Mouse (Mus musculus) inflammation-experienced regulatory T-cells, adult 6 months (primary cell): ENCODE data around the gene Lpp. TPM values are rescaled to one million over a fixed set of nuclear protein-coding genes. Genes with fewer than 3 reads are reported as not detected.

ENCODE experiments used
- ATAC-seq: one replicate; pipeline ENCODE4 v1.8.0; 2017
- polyA plus RNA-seq, 3 experiments: library from polyadenylated mRNA; unstranded; fragments of 100-300 nt; shearing (Covaris generic); gene quantifications; one replicate each; pipeline ENCODE4 v1.2.1; 2017

Lpp gene
- polyA plus RNA-seq, 3 experiments from 2014 or later: 13.0 to 22.8 (median 20.9) TPM

- ATAC-seq: no peak
These were observed 498.1 kb downstream of the Lpp start for GRCm38 (mm10) chr16:24891453-24891852.

- no peak for ATAC-seq
These were observed 501.9 kb downstream of the Lpp start for GRCm38 (mm10) chr16:24895160-24895559.

- ATAC-seq: no peak
These were observed 504.3 kb downstream of the Lpp start for GRCm38 (mm10) chr16:24897641-24898040.

GRCm38 (mm10) chr16:24900241-24900796, 507.0 kb downstream of the Lpp start:
- ATAC-seq: no peak

GRCm38 (mm10) chr16:24901139-24901859, 508.0 kb downstream of the Lpp start:
- no peak for ATAC-seq

DNA sequence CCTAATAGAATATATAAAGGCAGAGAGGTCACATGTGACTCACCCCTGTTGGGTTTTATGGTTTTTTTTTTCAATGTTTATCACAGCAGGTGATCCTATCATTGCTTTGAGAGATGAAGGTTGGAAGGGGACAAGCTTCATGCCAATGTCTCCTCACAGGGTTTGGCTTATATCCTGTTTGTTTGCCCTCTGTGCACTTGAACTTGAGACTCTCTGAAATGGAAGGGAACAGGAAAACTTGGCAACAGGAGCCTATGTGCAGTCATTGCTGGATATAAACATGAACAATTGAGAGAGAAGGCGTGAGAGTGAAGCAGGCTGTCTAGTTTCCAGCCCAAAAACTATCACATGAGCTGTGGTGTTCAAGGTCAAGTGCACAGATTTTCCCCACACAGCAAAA, 508.8 kb downstream of the Lpp start:
- no peak for ATAC-seq

DNA sequence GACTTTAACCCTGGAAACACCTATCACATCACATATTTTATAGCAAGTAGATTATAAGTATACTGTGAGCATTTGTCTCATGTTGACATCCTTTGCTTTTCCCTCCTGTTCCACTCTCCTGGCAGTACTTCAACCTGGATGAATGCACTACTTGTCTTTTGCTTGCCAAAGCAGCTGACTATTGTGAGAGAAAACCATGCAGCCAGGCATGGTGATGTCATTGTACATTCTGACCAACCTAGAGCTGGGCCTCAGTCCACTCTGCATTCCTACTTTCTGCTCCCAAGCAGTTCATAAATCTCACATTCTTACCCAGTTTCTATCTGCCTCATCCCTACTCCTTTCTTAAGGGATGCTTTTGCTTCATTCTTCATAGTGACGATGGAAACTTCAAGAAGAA, 515.6 kb downstream of the Lpp start:
- no peak for ATAC-seq

GRCm38 (mm10) chr16:24910321-24910720, 517.0 kb downstream of the Lpp start:
- ATAC-seq: peak; percentile 53

GRCm38 (mm10) chr16:24910834-24911233, 517.5 kb downstream of the Lpp start:
- peak; percentile 65 for ATAC-seq

- no peak for ATAC-seq
These were observed 519.1 kb downstream of the Lpp start for GRCm38 (mm10) chr16:24912381-24912780.

- peak; percentile 51 for ATAC-seq
These were observed 519.7 kb downstream of the Lpp start for GRCm38 (mm10) chr16:24913021-24913420.

DNA sequence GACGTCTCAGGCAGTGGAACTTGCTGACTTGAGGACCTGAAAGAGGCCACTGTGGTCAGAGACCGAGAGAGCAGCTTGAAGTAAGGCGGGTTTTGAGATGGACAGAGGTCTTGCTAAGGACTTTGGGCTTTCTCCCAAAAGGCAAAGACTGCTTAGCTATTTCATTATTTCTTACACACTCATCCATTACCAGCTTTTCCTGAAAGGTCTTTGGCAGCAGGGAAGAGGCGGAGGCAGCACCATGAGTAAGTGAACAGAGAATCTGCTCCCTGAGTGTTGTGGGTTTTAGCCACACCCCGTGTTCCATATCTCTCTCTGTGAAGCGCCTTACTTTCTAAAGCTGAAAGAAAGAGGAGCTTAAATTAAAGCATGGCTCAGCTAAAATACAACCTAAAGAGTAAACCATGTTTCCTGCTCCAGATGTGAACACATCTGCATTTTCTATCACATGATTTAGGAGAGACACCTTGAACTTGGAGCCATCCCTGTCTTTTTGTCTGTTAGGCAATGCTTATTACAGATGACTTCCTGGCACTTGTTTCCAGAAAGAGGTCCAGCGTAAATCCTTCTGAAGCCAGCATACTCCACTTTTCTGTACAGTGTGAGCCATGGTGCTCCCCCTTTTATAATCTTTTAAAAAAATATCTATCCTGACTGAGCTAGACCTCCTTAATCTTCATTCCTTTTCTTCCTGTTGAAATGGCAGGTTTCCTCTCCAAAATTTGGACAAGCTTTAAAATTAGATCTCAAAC, 520.5 kb downstream of the Lpp start:
- no peak for ATAC-seq

- ATAC-seq: no peak
These were observed 521.1 kb downstream of the Lpp start for GRCm38 (mm10) chr16:24914393-24914751.

DNA sequence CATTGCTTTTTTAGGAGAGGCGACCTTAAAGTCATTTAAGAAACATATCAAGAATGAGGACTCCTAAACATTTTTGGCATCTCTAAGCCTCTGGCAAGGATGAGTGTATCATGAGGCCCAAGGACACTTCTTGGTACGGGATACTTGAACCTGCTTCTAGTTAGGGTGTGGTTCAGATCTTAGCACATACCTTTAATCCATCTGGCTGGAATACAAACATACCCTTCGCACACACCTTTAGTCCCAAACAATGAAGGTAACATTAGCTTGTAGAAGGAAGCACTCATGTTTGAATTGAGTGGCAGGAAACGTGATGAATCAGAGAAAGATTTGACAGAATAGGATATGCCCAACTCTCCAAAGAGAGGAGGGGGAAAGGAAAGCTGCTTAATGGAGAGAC, 522.2 kb downstream of the Lpp start:
- no peak for ATAC-seq

- no peak for ATAC-seq
These were observed 526.2 kb downstream of the Lpp start for GRCm38 (mm10) chr16:24919349-24920012.

DNA sequence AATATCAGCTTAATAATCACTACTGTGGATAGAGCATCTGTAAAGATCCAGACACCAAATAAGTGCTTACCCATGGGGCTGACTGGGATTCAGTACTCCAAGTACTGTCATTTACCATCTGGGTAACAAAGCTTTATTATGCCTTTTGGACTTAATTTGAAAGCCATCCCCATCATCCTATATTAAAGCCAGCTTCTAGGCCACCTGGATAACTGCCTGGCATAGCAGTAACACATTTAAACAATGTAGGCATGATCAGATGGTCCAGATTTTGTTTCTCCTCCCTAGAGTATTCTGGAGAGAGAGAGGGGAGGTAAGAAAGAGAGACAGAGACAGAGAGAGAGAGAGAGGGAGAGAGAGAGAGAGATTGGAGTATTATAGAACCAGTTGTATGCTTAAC, 536.8 kb downstream of the Lpp start:
- no peak for ATAC-seq

GRCm38 (mm10) chr16:24930621-24931020, 537.3 kb downstream of the Lpp start:
- ATAC-seq: no peak

- no peak for ATAC-seq
These were observed 539.5 kb downstream of the Lpp start for GRCm38 (mm10) chr16:24932816-24933215.

DNA sequence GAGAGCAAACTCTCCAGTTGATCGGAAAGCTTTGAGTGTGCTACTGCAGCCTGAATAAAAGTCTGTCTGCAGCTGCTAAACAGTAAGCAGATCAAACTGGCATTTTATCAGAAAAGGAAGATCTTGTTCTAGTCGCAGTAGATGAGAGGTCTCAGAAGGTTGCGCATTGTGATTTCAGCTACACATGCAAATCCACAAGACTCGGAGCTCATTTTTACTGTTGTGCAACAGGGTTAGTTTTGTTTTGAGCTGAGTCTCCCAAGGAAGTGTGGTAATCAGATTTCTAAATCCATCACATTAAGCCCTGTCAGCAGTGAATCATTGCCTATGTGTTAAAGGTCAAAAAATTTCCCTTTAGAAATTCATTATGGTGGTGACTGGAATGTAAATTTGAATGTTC, 540.4 kb downstream of the Lpp start:
- peak; percentile 41 for ATAC-seq

DNA sequence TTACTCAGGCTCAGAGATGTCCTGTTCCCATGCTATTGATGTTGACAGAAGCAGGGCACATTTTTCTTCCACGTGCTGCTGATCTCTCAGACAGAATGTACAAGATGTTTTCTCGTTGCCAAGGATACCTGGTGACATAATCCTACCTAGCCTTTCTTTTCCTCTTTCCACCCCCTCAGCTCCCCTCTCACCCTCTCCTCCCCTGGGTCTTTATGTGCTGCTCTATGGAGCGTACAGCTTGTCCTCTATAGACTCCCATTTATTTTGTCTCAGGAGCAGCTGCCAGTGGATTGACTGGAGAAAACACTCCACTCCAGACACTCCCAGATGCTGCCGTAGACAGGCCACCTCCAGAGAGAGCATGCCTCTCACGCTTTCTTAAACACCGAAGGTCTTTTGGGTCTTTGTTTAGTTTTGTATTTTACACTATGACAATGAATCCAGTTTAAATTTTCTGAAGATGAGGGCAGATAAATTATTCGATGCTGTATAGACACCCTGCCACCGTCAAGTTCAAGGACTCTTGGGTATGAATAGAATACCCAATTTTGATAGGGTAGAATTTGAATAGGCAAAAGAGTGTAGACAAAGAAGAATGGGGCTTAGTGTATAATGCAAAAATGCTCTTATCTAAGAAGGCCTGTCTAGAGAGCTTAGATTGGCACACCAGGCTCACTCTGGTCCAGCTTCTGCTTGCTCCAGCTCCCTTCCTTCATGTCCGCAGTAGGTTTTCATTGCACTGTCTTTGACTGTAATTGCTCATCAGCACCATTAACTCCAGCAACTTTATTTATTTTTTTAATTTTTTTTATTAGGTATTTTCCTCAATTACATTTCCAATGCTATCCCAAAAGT, 548.2 kb downstream of the Lpp start:
- ATAC-seq: no peak

- ATAC-seq: no peak
These were observed 550.4 kb downstream of the Lpp start for GRCm38 (mm10) chr16:24943486-24944261.

DNA sequence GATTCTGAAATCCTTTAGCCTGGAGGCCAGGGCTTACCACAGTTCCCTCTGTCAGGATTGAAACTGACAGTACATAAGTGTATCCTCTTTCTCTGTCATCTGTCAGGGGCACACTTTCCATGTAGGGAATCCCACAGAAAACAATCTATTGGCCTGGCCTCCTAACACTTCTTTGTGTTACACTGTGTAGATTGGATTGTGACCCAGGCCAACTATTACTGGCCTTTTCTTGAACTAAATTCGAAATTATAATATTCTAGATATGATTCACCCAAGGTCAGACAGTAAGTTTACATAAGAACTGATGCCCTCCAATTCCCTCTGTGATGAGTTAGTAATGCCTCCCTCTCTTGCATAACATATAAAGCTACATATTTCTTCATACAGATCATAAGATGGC, 553.0 kb downstream of the Lpp start:
- ATAC-seq: no peak
